Comparison of ENCODE assay signal across 16 mouse cellular contexts in the genomic region with DNA sequence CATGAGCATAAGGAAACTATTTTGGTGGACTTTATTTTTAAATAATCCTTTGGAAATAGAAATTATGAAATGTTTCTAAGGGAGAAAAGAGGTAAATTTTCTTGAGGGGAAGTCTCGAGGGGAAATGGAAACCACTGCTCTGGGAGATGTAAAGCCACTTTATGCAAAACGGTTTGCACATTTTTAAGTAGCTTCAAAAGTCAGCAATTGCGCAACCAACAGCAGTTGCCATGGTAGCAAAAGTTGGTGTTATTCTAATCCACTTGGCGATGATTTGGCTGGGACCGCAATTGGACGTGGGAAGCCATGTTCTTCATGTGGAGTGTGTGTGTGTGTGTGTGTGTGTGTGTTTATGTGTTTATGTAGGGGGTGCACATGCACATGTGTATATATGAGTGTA. TPM values are rescaled to one million over a fixed set of nuclear protein-coding genes. Genes with fewer than 3 reads are reported as not detected.
DNase-seq lines count a peak whose midpoint lies in the region; ATAC-seq lines count a peak whose summit lies in the region.
"Had no signal": no experiment of that assay in that cellular context is flagged by ENCODE, and none has a peak within 500 bp of the region (broad histone marks: within the 10 kb centered on the region; RNA-seq: fewer than 3 reads in every experiment).

No protein-coding gene starts in this region.

- DNase-seq in layer of hippocampus, adult 11-12 months (ENCODE audit: low spot score): peak; percentile 52
- no peak for DNase-seq in layer of hippocampus, postnatal 14 days (ENCODE audit: low spot score in 2 of 2)
- DNase-seq in 416B (ENCODE audit: low read depth): peak; percentile 95
- peak; percentile 79 for DNase-seq in brain, adult 2 months (ENCODE audit: low read depth, low spot score)
- no peak for DNase-seq in retina, embryonic 14.5 days (ENCODE audit: low spot score)
- DNase-seq: cerebellum, postnatal 25 days; gastrocnemius, postnatal 25 days; heart, postnatal 4 days; kidney, postnatal 10 days had no signal

- peaks cover 6% of the 10 kb centered on the region; the same call in 1 of the 2 replicates for H3K4me1 ChIP-seq in midbrain, embryonic 16.5 days (ENCODE audit: control insufficient read depth, insufficient read depth, low read length)
- H3K4me1 ChIP-seq: stomach, embryonic 15.5 days had no signal

- 70% methylated on average over 6 of the region's 6 CpGs for WGBS in midbrain, embryonic 16.5 days

- no peak overlapping the region for H3K4me3 ChIP-seq in midbrain, embryonic 16.5 days (ENCODE audit: low read depth, low read length)
- H3K4me3 ChIP-seq: limb, embryonic 13.5 days; midbrain, embryonic 10.5 days; stomach, embryonic 15.5 days had no signal

- peak; percentile 79 for ATAC-seq in megakaryocyte, adult 5-6 weeks (ENCODE audit: poor library complexity, severe bottlenecking)
- ATAC-seq in midbrain, embryonic 16.5 days: no peak
- no peak for ATAC-seq in erythroid progenitor cell, adult 5-6 weeks (replicated peaks; ENCODE audit: low FRiP score, poor library complexity, severe bottlenecking)

- peaks cover 40% of the 10 kb centered on the region for H3K27me3 ChIP-seq in midbrain, embryonic 16.5 days (ENCODE audit: control insufficient read depth, insufficient read depth, low read depth, low read length)

- no peak overlapping the region for H3K9ac ChIP-seq in midbrain, embryonic 16.5 days (ENCODE audit: low read depth, low read length)
- H3K9ac ChIP-seq: limb, embryonic 13.5 days; stomach, embryonic 15.5 days had no signal

- no peak overlapping the region for H3K4me2 ChIP-seq in midbrain, embryonic 16.5 days (ENCODE audit: low read length)
- H3K4me2 ChIP-seq: limb, embryonic 13.5 days; stomach, embryonic 15.5 days had no signal

- H3K27ac ChIP-seq in midbrain, embryonic 16.5 days (ENCODE audit: low read length): no peak overlapping the region
- H3K27ac ChIP-seq: limb, embryonic 13.5 days; midbrain, embryonic 10.5 days; stomach, embryonic 15.5 days had no signal

- H3K9me3 ChIP-seq in midbrain, embryonic 16.5 days (replicated peaks; ENCODE audit: control insufficient read depth, low read length, poor library complexity, severe bottlenecking): no peaks in the 10 kb centered on the region
- H3K9me3 ChIP-seq: limb, embryonic 13.5 days; midbrain, embryonic 10.5 days; stomach, embryonic 15.5 days had no signal

- H3K36me3 ChIP-seq in midbrain, embryonic 16.5 days (ENCODE audit: control insufficient read depth, insufficient read depth, low read length): no peaks in the 10 kb centered on the region
- H3K36me3 ChIP-seq: limb, embryonic 13.5 days; midbrain, embryonic 10.5 days; stomach, embryonic 15.5 days had no signal

RNA-seq across cellular contexts. Expression of gene Rasgrf1, which starts 37.6 kb away (rescaled TPM):
- 100 to 1,000 TPM; 248 to 271 TPM for total RNA-seq in layer of hippocampus, postnatal 14 days (2021)
- not detected in 2 replicates for total RNA-seq in megakaryocyte, adult 5-6 weeks (2015)
- total RNA-seq in megakaryocyte, adult 5-6 weeks (2017): not detected in 2 replicates
- polyA plus RNA-seq in midbrain, embryonic 16.5 days (2015; fragmentation: Nextera tagmentation; extraction: Ambion mirVana): 5.6 and 9.9 TPM in 2 replicates
- total RNA-seq in erythroid progenitor cell, adult 5-6 weeks (2015; ENCODE audit: low replicate concordance): not detected in 2 replicates
- total RNA-seq in erythroid progenitor cell, adult 5-6 weeks (2017; ENCODE audit: low replicate concordance): not detected in 2 replicates
- total RNA-seq: gastrocnemius, postnatal 25 days; heart, postnatal 4 days; MEL had no signal

Comparison
In these comparisons a context has a peak if more than half of its experiments do, and no peak if none do; other contexts are left out.
1. DNase-seq: peak in layer of hippocampus, adult 11-12 months (single experiment), 416B (single experiment) and brain, adult 2 months (single experiment); none in layer of hippocampus, postnatal 14 days (0 of 2) and retina, embryonic 14.5 days (single experiment).
2. RNA of gene Rasgrf1, which starts 37.6 kb away (total RNA-seq): 248 to 271 TPM in layer of hippocampus, postnatal 14 days; not detected in megakaryocyte, adult 5-6 weeks and not detected in erythroid progenitor cell, adult 5-6 weeks; every median in the first group is over 100 times any median in the second.